Mouse (Mus musculus) left cerebral cortex, adult 2 months (tissue): ENCODE measurements at regions not wholly inside any gene's neighbourhood (a gene's known extent, or its start where the extent isn't known, plus 50 kb on each side); places are given as distances from the start of the nearest gene placed in this dataset.

Source experiments
- DNase-seq, 2 experiments: peaks; one replicate each; pipeline ENCODE4 v3.0.0; 2021 to 2022; ENCODE audit warnings: low spot score in 2 of 2, mixed read lengths in 1 of 2; ENCODE audit errors: extremely low spot score in 1 of 2
- H3K27ac ChIP-seq: fragments of 200-600 bp; 2 replicates; pipeline ENCODE4 v1.8.1; 2022
- H3K4me3 ChIP-seq: fragments of 200-600 bp; 2 replicates; pipeline ENCODE4 v1.8.1; 2022
- CTCF ChIP-seq: fragments of 200-600 bp; IDR thresholded peaks from 2 replicates; pipeline ENCODE4 v1.8.1; 2022; ENCODE audit warnings: antibody characterized with exemption, mild to moderate bottlenecking, moderate library complexity
- intact Hi-C: fragments of 180-260 bp; cut with DNase I; formaldehyde crosslinking; loops from one replicate; pipeline ENCODE4 v1.15.1; 2025

DNA sequence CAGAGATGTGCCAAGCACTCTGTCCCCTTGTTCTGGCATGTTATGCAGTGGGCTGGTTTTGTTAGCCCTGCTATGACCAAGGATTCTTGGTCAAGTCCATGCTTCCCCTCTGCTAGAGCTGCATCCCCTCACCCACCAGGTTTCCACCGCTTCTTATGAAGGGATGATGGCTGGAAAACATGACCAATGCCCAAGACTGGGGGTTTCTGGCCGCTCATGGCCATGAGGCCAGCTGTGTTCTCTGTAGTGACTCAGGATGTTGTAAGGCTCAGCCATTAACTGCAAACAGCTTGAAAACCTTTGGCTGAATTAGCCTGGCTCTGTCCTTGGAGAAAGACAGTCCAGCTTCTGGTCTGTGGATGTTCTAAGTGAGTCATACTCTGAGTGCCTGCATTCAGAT is 236.5 kb downstream of the Gm7361 start:
- DNase-seq: no peak
- intact Hi-C loops: no loop called here
- Histone ChIP-seq H3K27ac (no peak overlapping the region), H3K4me3 (no peak overlapping the region)
- TF ChIP-seq CTCF: no peak

DNA sequence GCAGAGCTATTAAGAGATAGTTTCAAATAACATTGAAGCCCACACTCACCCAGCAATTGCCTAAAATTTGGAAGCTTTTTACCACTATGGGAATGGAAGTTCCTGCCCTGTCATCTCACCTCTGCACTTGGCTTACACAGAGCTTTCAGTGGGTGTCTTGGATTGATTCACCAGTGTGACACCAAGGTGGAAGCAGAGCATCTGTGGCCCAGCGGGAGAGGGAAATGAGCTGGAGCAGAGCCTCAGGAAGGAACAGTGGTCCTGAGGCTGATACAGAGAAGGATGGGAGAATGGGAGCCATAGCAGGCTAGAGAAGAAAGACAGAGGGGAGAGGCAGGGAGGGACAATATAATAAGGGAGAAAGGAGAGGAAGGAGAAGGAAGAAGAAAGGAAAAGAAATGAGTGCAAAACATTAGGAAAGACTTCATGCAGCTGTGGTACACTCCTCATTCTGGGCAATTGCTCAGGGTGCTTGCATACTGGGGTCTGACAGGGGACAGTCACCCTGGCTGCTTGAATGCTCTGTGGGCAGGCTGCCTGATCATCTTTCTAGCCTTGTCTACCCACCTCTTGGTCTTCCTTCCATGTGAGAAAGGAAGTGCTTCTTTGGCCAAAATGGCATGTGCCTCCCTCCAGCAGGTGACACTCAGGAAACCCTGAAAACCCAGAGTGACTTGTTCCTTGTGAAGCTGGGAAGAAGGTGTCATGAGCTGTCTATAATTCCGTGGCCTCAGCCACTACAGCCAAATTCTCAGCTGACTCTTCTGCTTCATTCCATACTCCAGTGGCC is 240.3 kb downstream of the Gm7361 start:
- DNase-seq: no peak
- no peak overlapping the region for H3K4me3 ChIP-seq
- TF ChIP-seq CTCF: no peak
- no peak overlapping the region for H3K27ac ChIP-seq
- intact Hi-C loops: no loop called here

DNA sequence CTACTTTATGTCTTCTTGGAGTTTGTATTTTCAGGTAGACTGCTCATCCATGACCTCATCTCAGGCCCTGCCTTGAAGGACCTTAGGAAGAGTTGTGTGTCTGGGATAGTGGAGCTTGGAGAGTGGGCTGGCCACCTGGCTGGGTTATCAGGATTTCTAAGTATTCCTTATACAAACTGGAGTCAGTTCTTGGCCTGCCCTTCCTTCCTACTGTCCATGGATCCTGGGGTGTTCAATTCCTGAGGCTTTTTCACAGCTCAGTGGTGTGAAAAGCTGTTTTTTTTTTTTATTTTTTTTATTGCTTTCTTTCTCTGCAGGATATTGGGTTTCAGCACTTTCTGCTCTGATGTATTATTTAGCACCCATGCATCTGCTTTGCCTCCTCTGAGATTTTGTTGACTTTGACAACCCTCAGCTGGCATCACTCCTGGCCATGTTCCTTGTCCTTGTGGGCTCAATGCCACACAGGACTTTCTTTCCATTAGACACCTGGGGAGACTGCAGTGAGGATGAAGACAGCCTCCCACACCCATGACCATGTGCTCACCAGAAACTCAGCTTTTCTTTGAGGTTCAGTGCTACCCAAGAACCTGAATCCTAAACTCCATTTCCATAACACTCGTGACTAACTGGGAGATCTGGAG is 252.2 kb downstream of the Gm7361 start:
- no peak for TF ChIP-seq CTCF
- intact Hi-C loops: no loop called here
- no peak for DNase-seq
- Histone ChIP-seq H3K27ac (no peak overlapping the region), H3K4me3 (no peak overlapping the region)

DNA sequence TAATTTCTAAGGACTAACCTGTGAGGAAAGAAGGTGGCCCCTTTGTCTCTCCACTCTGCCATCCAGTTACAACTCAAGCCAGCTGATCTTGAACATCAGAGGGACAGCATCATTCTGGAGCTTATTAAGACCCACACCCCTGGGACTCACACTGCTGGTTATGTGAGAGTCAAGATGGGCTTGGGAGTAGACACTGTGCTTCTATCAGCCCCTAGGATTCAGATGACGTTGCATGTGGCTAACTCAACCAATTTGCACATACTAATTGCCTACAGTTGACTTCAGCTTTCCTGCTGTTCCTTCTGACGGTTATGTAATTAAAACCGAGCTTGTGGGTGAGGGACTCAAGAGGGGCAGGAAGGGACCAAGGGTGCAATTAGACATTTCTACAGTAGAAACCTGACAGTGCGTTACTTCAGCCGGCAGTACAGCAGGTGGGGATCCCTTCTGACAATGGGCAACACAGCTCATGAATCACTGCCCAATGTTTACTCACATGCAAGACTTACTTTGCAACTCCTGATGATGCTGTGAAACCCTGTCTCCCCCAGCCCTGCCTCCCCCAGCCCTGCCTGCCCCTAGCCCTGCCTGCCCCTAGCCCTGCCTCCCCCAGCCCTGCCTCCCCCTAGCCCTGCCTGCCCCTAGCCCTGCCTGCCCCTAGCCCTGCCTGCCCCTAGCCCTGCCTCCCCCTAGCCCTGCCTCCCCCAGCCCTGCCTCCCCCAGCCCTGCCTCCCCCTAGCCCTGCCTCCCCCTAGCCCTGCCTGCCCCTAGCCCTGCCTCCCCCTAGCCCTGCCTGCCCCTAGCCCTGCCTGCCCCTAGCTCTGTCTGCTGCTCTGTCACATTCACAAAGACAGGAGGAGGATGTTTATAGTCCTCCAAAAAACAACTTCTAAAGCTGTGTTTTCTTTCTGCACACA is 255.8 kb downstream of the Gm7361 start:
- no peak for TF ChIP-seq CTCF
- no peak overlapping the region for H3K4me3 ChIP-seq
- H3K27ac ChIP-seq: no peak overlapping the region
- intact Hi-C loops: no loop called here
- DNase-seq: no peak

DNA sequence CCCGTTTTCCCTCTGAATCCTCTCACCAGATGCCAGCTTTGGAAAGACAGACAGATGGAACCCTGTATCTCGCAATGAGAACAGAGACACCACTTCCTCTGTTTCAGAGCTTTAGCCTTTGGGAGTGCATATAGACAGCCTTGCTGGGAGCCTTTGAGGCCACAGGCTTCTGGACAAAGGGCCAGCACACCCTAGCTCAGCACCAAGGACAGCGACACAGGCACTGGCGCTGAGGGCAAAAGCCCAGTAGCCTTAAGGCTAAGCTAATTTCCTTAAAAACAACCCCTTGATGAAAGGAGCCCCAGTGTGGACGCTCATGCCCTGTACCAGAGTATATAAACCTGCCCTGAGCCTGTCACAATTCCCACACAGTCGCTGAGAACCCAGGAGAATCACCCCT is 278.1 kb downstream of the Gm7361 start:
- H3K27ac ChIP-seq: no peak overlapping the region
- intact Hi-C loops: no loop called here
- no peak for DNase-seq

GRCm38 (mm10) chr5:26563291-26563690 is 253.7 kb upstream of the Dpp6 start:
- intact Hi-C loops: no loop called here
- H3K27ac ChIP-seq: no peak overlapping the region
- DNase-seq: no peak
- TF ChIP-seq CTCF: no peak
- no peak overlapping the region for H3K4me3 ChIP-seq

More for the DNA sequence above, 278.1 kb downstream of the Gm7361 start:
- H3K4me3 ChIP-seq: no peak overlapping the region
- TF ChIP-seq CTCF: no peak

DNA sequence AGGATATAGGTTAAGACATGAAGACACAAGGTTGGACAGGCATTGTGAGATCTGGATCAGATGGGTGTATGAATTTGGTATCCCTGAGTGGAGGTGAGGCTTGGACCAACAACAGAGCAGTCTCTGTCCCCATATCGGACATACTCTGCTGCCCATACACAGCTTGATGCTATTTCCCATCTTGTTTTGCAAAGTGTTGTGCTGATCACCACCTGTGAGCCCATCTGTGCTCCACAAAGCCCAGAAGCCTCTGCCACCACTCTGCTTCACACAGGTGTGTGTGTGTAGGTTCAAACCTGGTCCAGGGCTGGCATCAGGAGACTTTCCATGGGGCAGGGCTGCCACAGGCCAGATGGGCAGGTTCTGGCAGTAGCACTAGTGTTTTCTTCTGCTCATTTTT is 252.9 kb upstream of the Dpp6 start:
- no peak overlapping the region for H3K4me3 ChIP-seq
- no peak overlapping the region for H3K27ac ChIP-seq
- TF ChIP-seq CTCF: no peak
- no peak for DNase-seq
- intact Hi-C loops: no loop called here

DNA sequence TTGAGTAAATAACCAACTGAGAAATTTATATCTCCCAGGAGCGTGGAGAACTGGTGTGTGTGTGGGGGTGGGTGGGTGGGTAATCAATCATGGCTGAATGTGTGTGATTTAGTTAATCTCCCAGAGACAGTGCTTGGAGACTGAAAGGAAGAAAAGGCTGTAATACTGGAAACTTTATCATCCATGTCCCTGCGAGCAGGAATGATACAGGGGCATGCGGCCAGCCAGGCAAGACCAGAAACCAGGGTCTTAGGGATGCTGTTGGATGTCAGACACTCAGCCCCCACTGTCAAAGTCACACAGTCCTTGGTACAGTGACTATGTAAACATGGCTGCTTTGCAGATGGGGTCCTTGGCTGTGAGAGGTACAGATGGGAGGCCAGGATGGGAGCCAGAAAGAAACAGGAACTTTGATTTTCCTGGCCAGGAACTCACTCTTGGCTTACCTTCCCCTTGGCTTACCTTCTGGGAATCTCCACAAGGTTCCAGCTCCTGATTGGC is 244.3 kb upstream of the Dpp6 start:
- Histone ChIP-seq H3K27ac (no peak overlapping the region), H3K4me3 (no peak overlapping the region)
- no peak for TF ChIP-seq CTCF
- intact Hi-C loops: no loop called here
- no peak for DNase-seq

DNA sequence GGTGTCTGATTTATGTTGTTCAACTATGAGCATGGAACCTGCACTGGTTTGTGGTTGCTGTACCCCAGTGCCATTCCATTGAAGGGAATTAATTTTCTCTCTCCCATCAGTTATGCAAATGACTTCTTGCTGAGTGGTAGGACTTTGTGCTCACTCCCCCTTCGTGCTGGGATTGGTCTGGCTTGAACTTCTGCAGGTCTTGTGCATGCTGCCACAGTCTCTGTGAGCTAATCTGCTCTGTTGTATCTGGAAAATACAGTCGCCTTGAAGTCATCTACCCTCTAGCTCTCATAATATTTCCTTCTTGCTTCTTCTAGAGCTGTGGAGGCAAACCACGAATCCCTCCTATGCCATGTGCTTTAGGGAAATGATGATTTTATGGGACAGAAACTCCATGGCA is 243.6 kb upstream of the Dpp6 start:
- intact Hi-C loops: no loop called here
- no peak for TF ChIP-seq CTCF
- no peak for DNase-seq
- Histone ChIP-seq H3K4me3 (no peak overlapping the region), H3K27ac (no peak overlapping the region)

DNA sequence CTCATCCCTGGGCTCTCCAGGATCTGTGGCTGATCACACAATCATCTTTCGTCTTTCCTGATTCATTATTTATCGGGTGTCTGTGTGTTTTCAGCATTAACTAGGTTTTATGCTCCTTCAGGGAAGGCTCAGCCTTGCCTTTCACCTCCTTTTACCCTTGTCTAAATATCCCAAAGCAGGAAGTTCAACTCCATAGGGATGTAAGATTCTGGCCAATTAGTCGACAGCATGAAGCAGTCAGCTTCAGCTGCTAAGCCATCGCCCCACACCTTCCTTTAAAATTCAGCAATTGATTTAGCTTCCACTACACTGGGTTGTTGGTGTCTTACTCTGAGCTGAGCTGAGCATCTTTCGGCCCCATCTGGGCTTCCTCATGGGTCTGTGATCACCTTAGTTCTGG is 230.9 kb upstream of the Dpp6 start:
- no peak for TF ChIP-seq CTCF
- intact Hi-C loops: no loop called here
- H3K27ac ChIP-seq: no peak overlapping the region
- DNase-seq: no peak
- H3K4me3 ChIP-seq: no peak overlapping the region

DNA sequence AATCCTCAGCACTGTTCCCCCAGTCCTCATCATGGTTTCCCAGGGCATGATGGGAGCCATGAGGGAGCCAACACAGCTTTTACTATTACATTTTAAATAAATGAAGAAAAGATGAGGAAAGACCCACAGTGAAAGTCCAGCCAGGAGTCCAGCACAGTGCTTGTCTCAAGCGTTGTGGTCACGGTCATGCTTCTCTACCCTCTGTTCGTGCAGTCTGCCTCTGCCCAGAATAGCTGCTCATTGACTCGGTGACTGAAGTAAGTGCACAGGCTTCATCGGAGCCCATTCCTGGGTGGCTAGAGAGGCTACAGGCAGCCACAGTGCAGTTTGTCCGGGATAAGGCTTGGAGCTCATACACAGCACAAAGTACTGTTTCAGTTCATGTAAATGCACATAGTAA is 226.1 kb upstream of the Dpp6 start:
- TF ChIP-seq CTCF: no peak
- no peak for DNase-seq
- intact Hi-C loops: no loop called here
- Histone ChIP-seq H3K27ac (no peak overlapping the region), H3K4me3 (no peak overlapping the region)

DNA sequence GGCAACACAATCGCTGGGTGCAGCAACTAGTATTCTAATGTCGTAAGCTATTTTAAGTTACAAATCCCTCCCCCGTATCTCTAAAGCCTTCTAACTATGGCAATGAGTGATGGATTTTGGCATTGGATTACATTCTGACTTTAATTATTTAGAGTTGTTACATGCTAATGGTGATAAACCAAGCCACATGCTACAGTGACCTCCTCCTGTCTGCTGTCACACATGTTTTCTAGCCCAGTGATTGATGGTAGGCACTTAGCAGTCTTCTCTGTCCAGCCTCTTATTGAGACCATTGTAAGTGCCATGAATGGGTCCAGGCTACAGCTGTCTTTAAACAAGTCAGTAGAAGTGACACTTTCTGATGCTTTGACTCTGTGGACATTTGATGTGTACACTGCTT is 224.7 kb upstream of the Dpp6 start:
- DNase-seq: no peak
- no peak for TF ChIP-seq CTCF
- intact Hi-C loops: no loop called here
- H3K4me3 ChIP-seq: no peak overlapping the region
- H3K27ac ChIP-seq: no peak overlapping the region
